Mouse (Mus musculus) cerebellum, postnatal 4 days (tissue): ENCODE results near the gene Wdr83os.
"Not testable (repeated sequence)": the region's sequence is repeated elsewhere in the genome, so short reads cannot be mapped to it uniquely, and the experiment has no call there.

Experiments
- DNase-seq, 2 experiments: peaks; one replicate each; pipeline ENCODE4 v3.0.0; 2022; ENCODE audit warnings: low spot score in 2 of 2, mixed read lengths in 1 of 2

Gene Wdr83os

GRCm38 (mm10) chr8:85119052-85119981, 38.8 kb downstream of the Wdr83os start:
- DNase-seq: peak; percentile 43 to 67

- DNase-seq: not testable (repeated sequence)
Observed at GRCm38 (mm10) chr8:85120251-85120650, 39.7 kb downstream of the Wdr83os start.

GRCm38 (mm10) chr8:85122995-85123394, 42.5 kb downstream of the Wdr83os start, which contains the start of gene Zfp791:
Zfp791 (minus strand) TSS chr8:85123095.
- no peak for DNase-seq

- DNase-seq: no peak
Observed at GRCm38 (mm10) chr8:85123691-85124090, 43.2 kb downstream of the Wdr83os start.
